13 mouse cellular contexts compared by ENCODE assay signal in genomic region chr6:56555382-56555781, GRCm38 (mm10). TPM values are rescaled to one million over a fixed set of nuclear protein-coding genes. Genes with fewer than 3 reads are reported as not detected.
DNase-seq lines count a peak whose midpoint lies in the region; ATAC-seq and TF ChIP-seq lines count a peak whose summit lies in the region.
"Had no signal": no experiment of that assay in that cellular context is flagged by ENCODE, and none has a peak within 500 bp of the region (broad histone marks: within the 10 kb centered on the region; RNA-seq: fewer than 3 reads in every experiment).

No protein-coding gene starts in this region.

- no peaks in the 10 kb centered on the region for H3K27me3 ChIP-seq in embryonic facial prominence, embryonic 12.5 days
- no peaks in the 10 kb centered on the region for H3K27me3 ChIP-seq in forebrain, embryonic 13.5 days
- no peaks in the 10 kb centered on the region for H3K27me3 ChIP-seq in midbrain, postnatal 0 days (ENCODE audit: insufficient read depth, low read length)

- H3K4me2 ChIP-seq in embryonic facial prominence, embryonic 12.5 days (replicated peaks): no peak overlapping the region
- no peak overlapping the region; the same call in 1 of the 2 replicates for H3K4me2 ChIP-seq in forebrain, embryonic 13.5 days
- H3K4me2 ChIP-seq in midbrain, postnatal 0 days (ENCODE audit: low read depth, low read length, poor library complexity, severe bottlenecking): no peak overlapping the region

- no peak overlapping the region for H3K27ac ChIP-seq in embryonic facial prominence, embryonic 12.5 days
- H3K27ac ChIP-seq in forebrain, embryonic 13.5 days: no peak overlapping the region
- H3K27ac ChIP-seq in midbrain, postnatal 0 days (ENCODE audit: low read depth, low read length): no peak overlapping the region
- H3K27ac ChIP-seq: kidney, postnatal 0 days; liver, embryonic 14.5 days had no signal

- no peak for TF ChIP-seq CTCF in midbrain, postnatal 0 days (IDR thresholded peaks at IDR 0.05)

- WGBS in embryonic facial prominence, embryonic 12.5 days: 49% methylated on average over 4 of the region's 4 CpGs
- WGBS in forebrain, embryonic 13.5 days: 30% methylated on average over 4 of the region's 4 CpGs
- WGBS in midbrain, postnatal 0 days: 33% methylated on average over 4 of the region's 4 CpGs

- H3K9ac ChIP-seq in embryonic facial prominence, embryonic 12.5 days: no peak overlapping the region
- H3K9ac ChIP-seq in forebrain, embryonic 13.5 days: no peak overlapping the region
- H3K9ac ChIP-seq in midbrain, postnatal 0 days (replicated peaks; ENCODE audit: low read length, poor library complexity, severe bottlenecking): no peak overlapping the region
- H3K9ac ChIP-seq: liver, embryonic 14.5 days had no signal

- no peaks in the 10 kb centered on the region for H3K9me3 ChIP-seq in embryonic facial prominence, embryonic 12.5 days
- H3K9me3 ChIP-seq in forebrain, embryonic 13.5 days (replicated peaks): no peaks in the 10 kb centered on the region
- H3K9me3 ChIP-seq in midbrain, postnatal 0 days (ENCODE audit: low read length): no peaks in the 10 kb centered on the region

- H3K4me1 ChIP-seq in embryonic facial prominence, embryonic 12.5 days: no peaks in the 10 kb centered on the region
- H3K4me1 ChIP-seq in forebrain, embryonic 13.5 days: peaks cover 8% of the 10 kb centered on the region
- no peaks in the 10 kb centered on the region for H3K4me1 ChIP-seq in midbrain, postnatal 0 days (ENCODE audit: insufficient read depth, low read length)

- no peaks in the 10 kb centered on the region for H3K36me3 ChIP-seq in embryonic facial prominence, embryonic 12.5 days
- no peaks in the 10 kb centered on the region for H3K36me3 ChIP-seq in forebrain, embryonic 13.5 days (ENCODE audit: poor library complexity, severe bottlenecking)
- H3K36me3 ChIP-seq in midbrain, postnatal 0 days (ENCODE audit: insufficient read depth, low read length): no peaks in the 10 kb centered on the region

- 0 out of 2 replicates have a peak, but pooled peaks have one; percentile 10 for ATAC-seq in embryonic facial prominence, embryonic 12.5 days (ENCODE audit: insufficient number of reproducible peaks, insufficient read depth, low FRiP score, low TSS enrichment)
- ATAC-seq in forebrain, embryonic 13.5 days: peak; percentile 93
- ATAC-seq in midbrain, postnatal 0 days (ENCODE audit: low FRiP score): peak; percentile 87

- H3K4me3 ChIP-seq in embryonic facial prominence, embryonic 12.5 days: no peak overlapping the region
- no peak overlapping the region for H3K4me3 ChIP-seq in forebrain, embryonic 13.5 days
- H3K4me3 ChIP-seq in midbrain, postnatal 0 days (ENCODE audit: low read depth, low read length): no peak overlapping the region

- peak; percentile 10 for DNase-seq in left cerebral cortex, adult 11 months (ENCODE audit: low spot score)
- no peak for DNase-seq in left cerebral cortex, adult 8-10 months (ENCODE audit: low spot score in 2 of 2)
- DNase-seq in midbrain, postnatal 0 days (ENCODE audit: low spot score): peak; percentile 95
- no peak for DNase-seq in thymus, postnatal 10 days (ENCODE audit: low spot score in 2 of 2)
- no peak for DNase-seq in thymus, postnatal 36 days
- DNase-seq: adrenal gland, postnatal 10 days; heart, postnatal 4 days; lung, postnatal 4 days; spleen, adult 18-20 months had no signal

RNA-seq across cellular contexts. Expression of gene Pde1c, which starts 13.5 kb away (rescaled TPM):
- total RNA-seq in left cerebral cortex, adult 8-10 months (2022): 10 to 100 TPM; 10.1 to 13.2 (median 11.9) TPM
- polyA plus RNA-seq in embryonic facial prominence, embryonic 12.5 days (2016; fragmentation: Nextera tagmentation; extraction: Ambion mirVana): 5.5 and 5.9 TPM in 2 replicates
- polyA plus RNA-seq in forebrain, embryonic 13.5 days (2015; fragmentation: Nextera tagmentation; extraction: Ambion mirVana): 7.8 and 9.6 TPM in 2 replicates
- 10.3 and 17.1 TPM in 2 replicates for total RNA-seq in midbrain, postnatal 0 days (2014; rRNA removed)
- 4.0 and 4.7 TPM in 2 replicates for polyA plus RNA-seq in midbrain, postnatal 0 days (2015; fragmentation: Nextera tagmentation; extraction: Ambion mirVana)

Comparison
In these comparisons a context has a peak if more than half of its experiments do, and no peak if none do; other contexts are left out.
1. DNase-seq: peak in left cerebral cortex, adult 11 months (single experiment) and midbrain, postnatal 0 days (single experiment); none in left cerebral cortex, adult 8-10 months (0 of 2), thymus, postnatal 10 days (0 of 2) and thymus, postnatal 36 days (0 of 2).
2. ATAC-seq: peak in every context shown above with its lines; median percentile 93 in forebrain, embryonic 13.5 days; 87 in midbrain, postnatal 0 days; 10 in embryonic facial prominence, embryonic 12.5 days.